Mouse (Mus musculus) cerebellum, postnatal 14 days (tissue): ENCODE data around the gene Tpm3.
A peak's percentile ranks its signal among the peaks of the same experiment; 100 is the strongest.
"Not testable (repeated sequence)": the region's sequence is repeated elsewhere in the genome, so short reads cannot be mapped to it uniquely, and the experiment has no call there.

Experiments
- DNase-seq, 2 experiments: peaks; one replicate each; pipeline ENCODE4 v3.0.0; 2021; ENCODE audit warnings: mixed read lengths in 2 of 2

Gene Tpm3

DNA sequence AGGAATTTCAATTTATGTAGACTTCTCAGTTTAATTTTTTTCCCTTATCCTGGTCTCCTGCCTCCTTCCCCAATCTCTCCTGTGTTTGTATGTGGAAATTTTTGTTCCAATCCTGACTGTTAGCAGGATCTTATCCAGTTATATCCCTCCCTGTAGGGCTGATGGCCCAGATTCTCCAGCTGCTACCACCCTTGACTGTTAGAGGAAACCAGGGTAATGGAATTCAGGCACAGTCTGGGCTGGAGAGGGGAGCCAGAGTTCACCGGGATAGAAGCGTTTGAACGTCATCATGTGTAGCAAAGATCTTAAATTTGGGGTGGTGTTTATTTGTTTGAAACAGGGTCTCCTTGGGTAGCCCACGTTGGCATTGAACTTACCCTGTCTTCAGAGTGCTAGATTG, 12.3 kb downstream of the Tpm3 start:
- no peak for DNase-seq

DNA sequence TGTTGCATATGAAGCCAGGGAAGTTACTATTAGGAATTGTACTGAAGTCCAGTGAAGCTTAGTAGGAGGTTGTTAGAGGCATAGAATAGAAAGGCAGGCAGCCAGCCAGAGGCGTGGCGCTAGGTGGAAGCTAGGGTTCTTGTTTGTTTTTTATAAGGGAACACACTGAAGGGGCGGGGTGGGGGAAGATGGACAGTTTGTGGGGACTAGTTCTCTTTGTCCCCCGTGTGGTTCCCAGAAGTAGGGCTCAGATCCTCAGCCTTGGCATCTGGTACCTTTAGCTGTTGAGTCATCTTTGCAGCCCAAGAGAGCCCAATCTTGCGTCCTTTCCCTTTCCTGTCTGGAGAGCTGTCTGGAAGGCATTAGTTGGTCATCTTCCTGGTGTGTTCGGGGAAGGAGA, 12.8 kb downstream of the Tpm3 start:
- no peak for DNase-seq

DNA sequence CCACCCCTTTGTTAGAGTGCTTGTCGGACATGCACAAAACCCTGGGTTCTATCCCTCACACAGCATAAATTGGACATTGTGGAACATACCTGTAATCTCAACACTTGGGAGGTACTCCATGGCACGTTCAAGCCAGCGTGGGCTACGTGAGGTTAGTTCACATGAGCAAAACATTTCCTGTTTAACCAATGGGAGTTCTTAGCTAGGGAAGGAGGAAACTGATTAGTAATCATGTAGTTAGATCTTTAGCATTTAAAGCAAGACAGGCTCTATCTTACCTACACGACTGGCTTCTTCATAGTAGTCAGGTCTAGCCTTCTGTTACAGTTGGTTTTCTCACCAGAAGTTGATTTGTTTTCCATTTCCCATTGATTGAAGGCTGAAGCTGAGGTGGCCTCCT, 13.6 kb downstream of the Tpm3 start:
- no peak for DNase-seq

DNA sequence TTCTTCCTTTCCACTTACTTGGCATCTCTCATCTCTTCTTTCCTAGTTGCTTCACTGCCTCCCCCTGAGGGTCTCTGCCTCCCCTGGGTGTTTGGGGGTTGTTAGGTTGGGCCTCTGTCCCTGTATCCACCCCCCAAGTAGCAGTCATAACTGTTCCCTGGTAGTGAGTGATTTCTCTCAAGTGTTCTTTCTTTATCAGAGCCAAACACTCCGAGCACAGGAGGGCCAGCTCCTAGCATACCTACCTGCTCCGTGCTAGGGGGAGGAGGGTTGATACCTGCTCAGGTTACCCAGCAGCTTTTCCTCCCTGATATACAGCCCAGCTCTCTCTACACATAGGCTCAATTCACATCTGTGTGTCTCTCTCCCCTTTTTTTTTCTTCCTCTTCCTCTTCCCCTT, 16.2 kb downstream of the Tpm3 start:
- DNase-seq = no peak

DNA sequence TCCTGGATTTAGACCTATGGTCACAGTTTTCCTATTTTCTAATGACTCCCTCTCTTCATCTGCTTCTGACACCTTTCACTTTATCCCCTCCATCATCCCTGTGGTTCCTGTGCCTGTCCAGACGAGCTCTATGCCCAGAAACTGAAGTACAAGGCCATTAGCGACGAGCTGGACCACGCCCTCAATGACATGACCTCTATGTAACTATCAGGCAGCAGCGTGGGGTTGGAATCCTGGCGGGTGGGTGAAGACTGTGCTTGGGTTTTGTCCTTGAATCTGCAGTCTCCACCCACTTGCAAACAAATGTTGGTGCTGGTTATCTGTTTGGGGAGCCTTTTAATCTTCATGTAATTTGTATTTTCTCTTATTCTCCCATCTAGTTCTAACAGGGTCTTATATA, 18.4 kb downstream of the Tpm3 start:
- no peak for DNase-seq

DNA sequence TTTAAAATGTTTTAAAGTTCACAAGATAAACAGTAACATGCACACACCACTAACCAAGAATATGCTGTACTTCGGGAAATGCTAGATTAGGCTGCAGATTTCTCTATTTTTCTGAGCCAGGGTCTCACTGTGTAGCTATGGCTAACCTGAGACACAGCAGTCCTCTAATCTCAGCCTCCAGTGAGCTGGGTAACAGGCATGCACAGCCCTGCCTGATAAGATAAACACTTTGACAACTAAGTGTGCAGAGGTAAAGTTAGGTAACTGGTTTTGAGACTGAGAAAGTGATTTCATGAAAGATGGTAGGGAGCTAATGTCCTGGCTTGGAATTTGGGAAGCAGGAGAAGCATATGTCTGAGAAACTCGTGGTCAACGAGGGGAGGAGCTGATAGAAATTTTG, 22.0 kb downstream of the Tpm3 start:
- DNase-seq = no peak

DNA sequence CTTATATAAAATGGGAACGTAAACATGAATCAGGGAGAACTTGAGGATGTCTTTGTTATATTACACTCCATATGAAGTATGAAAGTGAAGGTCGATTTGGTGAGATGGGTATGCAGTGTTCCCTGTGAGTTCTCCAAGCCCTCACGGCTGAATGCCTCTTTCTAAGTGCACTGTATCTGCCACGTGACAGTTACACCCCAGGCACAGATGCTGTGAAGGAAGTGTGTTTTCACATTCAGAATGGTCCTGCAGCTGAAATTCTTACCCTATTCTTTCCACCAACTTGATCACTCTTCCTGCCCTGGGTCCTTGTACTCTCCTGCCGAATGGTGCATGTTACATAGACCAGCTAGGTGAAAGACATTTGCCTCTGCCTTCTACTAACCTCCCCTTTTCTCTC, 25.5 kb downstream of the Tpm3 start:
- DNase-seq = no peak

DNA sequence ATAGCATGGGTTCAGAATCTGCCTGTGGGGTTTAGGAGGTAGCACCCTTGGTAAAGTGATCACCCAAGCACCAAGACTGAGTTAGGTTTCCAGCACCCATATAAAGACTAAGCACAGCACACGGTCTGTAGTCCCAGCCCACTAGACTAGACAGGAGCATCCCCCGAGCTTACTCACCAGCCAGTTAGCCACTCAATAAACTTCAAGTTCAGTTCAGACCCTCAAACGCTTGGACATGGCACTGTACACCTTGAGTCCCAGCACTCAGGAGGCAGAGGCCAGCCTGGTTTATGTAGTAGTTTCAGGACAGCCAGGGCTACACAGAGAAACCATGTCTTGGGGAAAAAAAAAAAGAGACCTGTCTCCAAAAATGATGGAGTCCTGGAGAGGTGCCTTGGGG, 28.6 kb downstream of the Tpm3 start:
- DNase-seq = no peak

DNA sequence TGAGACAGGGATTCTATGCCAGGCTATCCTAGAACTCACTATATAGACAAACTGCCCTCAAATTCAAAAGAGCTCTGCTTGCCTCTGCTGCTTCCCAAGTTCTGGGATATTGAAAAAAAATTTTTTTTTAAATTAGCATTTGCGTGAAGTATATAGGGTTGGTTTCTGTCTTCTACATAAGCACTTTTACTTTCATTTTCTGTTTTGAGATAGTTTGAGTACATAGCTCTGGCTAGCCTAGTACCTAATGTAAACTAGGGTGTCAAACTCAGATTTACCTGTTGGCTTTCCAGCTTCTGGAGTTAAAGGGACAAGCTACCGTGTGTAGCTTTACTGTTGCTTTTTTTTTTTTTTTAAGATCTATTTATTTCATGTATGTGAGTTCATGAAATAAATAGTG, 29.2 kb downstream of the Tpm3 start:
- DNase-seq = no peak

DNA sequence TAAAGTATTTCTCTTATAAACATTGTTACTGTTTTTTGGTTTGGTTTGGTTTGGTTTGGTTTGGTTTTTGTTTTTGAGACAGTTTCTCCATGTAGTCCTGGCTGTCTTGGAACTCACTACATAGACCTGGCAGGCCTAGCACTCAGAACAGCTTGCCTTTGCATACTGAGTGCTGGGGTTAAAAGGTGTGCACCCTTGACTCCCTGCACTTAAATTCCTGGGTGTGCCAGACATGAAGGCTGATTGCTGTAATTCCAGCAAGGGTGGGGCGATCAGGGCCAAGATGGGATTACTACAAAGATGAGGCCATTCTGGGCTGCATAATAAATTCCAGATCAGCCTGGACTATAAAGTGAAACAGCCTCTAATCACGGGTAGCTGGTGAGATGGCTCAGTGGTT, 29.8 kb downstream of the Tpm3 start:
- DNase-seq = no peak

DNA sequence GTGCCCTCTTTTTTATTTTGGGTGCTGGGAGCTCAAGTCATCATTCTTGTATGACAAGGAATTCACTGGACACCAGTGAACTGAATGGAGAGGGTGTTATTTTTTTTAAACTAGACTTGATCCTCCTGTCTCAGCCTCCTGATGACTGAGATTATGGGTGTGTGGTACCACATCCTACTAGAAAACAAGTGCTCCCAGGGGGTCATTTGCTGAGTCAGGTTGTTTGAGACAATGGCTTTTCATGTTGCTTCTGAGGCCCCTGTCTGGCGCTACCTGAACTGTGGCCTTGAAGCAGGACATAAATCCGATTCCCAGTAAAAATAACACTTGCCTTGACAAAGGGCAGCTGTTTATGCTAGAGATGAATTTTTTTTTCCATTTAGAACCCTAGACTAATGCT, 30.7 kb downstream of the Tpm3 start:
- DNase-seq = no peak

DNA sequence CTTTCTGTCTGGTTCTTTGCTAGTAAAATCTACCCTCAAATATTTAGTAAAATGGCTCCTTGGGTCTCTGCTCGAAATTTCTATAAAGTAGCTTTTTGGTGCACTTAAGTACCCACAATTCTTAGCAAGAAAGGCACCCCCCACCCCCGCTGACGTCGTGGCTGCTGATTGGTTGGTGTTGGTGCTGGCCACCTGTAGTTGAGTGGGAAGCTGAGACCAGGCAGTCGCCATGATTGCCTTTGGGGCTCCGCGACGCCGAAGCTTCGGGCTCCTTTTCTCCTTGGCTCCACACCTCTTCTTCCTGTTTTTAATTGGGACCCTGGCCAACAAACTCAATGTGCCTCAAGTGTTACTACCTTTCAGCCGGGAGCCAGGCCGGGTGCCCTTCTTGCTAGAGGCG, 31.5 kb downstream of the Tpm3 start, which contains the start of gene Nup210l:
Gene Nup210l, plus strand, starts transcription at position 195 of the 400 bp plus-strand sequence.
- no peak for DNase-seq

DNA sequence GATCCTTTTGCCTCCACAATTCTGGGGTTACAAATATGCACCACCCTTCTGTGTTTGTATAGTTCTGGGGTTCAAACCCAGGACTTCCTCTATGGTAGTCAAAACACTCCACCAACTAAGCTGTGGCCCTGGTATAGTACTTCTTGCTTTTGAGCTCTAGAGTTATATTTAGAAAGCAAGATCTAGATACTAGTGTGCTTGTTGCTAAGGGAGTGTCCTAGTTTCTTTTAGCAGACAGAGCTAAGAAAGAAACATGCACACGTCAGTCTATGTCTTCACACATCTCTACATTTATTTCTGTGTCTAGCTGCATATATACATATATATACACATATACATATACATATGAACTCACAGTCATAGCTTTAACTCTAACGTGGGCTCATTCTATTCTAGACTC, 39.3 kb downstream of the Tpm3 start:
- no peak for DNase-seq

DNA sequence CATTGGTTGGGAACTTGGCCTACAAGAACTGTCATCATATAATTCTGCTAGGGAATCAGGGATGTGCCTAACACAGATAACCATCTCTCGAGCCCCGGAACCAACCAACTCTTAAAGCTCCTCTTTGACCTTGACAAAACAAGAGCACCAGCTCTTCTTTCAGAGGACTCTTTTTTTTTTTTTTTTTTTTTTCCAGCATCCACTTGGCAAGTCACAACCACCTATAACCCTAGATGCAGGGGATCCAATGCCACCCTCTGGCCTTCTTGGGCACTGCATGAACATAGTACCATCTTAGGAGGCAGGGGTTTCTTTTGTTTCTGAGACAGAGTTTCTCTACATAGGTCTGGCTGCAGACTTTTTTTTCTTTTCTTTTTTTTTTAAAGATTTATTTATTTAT, 41.9 kb downstream of the Tpm3 start:
- peak in 1 of 2 experiments; percentile 15 for DNase-seq

DNA sequence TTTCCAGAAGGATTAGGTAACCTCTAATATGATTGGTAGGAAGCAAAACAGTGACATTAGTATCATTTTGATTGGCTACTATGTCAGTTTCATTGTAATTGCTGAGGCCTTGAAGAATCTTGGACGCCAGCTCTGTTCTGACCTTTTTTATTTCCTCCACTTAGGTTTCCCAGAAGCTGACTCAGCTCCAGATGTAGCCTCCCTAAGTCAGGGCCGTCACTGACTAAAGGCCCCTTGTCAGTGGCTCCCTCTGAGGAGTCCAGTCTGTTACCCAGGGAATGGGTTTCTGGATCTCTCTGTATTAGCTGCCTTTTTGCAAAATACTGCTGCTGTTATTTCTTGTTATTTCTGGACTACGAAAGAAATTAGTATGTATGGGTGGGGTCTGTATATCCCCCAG, 43.1 kb downstream of the Tpm3 start:
- no peak for DNase-seq

DNA sequence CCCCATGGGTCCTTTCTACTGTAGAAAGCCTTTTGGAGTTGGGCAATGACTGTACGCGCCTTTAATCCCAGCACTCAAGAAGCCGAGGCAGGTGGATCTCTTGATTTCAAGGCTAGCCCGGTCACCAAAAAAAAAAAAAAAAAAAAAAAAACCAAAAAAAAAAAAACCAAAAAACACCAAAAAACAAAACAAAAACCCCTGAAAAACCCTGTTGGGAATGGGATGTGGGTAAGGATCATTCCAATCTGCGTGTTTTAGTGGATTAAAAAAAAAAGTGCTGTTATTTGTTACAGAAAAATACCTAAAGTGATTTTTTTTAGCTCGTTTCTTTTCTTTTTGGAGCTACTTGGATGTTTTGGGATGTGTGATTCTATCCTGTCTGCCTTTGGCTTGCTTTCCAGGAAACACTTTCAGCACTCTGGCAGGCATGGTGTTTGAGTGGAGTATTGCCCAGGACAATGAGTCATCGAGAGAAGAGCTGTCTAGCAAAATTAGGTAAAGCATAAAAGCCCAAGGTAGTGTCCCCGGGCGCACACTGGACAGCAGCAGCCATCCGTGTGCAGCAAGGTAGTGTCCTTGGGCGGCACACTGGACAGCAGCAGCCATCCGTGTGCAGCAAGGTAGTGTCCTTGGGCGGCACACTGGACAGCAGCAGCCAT, 45.8 kb downstream of the Tpm3 start:
- peak; percentile 12 to 38 for DNase-seq

DNA sequence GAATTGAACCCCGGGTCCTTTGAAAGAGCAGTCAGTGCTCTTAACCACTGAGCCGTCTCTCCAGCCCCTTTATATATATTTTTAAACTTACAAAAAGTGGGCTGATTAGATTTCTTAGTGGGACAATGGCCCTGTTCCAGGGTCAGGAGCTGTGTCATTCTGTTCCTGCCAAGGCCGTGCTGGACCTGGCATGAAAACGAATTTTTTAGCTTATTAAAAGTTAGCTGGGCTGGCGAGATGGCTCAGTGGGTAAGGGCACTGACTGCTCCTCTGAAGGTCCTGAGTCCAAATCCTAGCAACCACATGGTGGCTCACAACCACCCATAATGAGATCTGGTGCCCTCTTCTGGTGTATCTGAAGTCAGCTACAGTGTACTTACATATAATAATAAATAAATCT, 49.6 kb downstream of the Tpm3 start:
- not testable (repeated sequence) for DNase-seq

DNA sequence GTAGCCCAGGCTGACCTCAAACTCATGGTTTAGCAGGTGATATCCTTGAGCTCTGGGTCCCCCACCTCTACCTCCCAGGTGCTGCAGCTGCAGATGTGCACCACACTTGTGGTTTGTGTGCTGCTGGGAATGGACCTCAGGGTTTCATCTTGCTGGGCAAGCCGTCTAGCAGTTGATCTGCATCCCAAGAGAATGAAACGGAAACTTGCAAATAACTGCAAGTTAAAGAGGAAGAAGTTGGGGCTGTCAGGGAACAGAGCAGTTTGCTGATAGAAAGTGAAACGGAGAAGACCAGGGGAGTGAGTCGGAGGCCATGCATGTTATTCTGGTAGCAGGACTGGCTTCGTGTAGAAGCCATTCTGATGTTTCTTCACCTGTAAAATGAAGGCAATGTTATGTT, 53.3 kb downstream of the Tpm3 start:
- DNase-seq = no peak

DNA sequence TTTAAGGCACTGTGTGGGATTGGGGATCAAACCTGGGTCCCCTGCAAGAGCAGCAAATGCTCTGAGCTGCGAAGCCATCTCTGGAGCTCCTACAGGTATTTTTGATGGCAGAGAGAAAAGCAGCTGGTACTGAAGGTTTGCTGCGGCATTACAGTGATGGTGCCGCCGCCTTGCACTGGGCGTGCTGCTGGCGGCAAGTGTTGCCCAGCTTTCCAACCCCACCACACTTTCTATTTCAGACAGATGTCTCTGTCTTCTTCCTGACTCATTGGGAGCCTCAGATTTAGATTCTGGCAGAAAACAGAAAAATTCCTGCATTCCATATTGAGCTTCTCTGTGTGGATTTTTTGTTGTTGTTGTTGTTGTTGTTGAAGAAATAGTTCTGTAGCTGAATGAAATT, 55.4 kb downstream of the Tpm3 start:
- no peak for DNase-seq

DNA sequence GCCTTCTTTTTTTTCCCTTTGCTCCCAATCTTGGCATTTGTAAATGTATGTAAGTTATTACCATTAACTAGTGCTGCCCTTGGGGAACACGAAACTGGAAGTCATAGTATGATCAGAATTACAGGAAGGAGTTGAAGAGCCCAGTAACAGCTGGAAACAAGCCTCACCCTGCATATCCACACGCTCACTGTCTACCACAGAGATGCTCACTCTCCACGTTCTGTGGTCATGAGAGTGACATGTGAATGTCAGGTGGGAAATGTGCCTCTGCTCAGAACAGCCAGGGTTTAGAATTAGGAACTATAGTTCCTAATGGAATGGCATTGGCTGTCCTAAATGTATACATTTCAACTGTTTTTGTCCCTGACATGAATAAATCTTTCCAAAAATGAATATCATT, 60.3 kb downstream of the Tpm3 start:
- DNase-seq = no peak

DNA sequence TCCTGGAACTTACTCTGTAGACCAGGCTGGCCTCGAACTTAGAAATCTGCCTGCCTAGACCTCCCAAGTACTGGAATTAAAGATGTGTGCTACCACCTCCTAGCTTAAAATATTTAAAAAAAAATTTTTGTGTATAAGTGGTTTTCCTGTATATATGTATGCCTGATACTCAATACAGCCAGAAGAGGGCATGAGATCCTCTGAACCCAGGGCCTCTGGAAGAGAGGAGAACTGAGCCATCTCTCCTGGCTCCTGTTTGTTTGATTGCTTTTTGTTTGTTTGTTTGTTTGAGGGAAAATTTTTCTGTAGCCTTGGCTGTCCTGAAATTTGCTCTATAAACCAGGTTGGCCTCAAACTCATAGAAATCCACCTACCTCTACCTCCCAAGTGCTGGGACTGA, 60.9 kb downstream of the Tpm3 start:
- no peak for DNase-seq

DNA sequence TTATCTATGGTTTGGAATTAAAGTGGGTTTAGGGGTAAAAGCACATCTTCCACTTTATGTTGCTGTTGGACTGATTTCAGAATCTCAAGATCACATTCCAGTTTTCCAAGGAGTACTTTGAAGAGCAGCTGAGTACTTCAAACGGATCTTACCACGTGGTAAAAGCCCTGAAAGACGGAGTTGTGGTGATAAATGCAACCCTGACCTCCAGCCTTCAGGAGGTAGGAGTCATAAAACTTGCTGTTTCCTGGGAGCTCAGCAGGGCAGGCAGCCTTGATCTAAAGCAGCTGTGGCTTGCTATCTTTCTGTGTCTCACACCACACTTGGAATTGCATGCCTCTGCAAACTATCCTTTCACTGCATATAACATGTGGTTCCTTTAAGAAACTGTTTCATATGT, 62.0 kb downstream of the Tpm3 start:
- no peak for DNase-seq

DNA sequence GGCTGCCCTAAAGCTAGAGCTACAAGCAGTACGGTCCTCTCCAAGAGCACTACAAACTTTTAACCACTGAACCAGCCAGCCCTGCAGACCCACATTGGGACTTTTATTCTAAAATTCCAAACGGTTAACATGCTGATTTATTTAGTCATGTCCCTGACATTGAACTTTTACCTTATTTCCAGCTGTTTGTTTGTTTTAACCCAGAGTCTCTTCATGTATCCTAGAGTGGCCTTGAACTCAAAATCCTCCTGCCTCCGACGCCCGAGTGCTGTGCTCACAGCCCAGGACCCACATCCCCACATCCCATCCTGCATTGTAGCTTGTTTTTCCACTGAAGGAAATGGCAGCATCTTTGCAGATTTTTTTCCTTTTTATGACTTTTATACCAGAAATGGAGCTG, 62.5 kb downstream of the Tpm3 start:
- DNase-seq = no peak

DNA sequence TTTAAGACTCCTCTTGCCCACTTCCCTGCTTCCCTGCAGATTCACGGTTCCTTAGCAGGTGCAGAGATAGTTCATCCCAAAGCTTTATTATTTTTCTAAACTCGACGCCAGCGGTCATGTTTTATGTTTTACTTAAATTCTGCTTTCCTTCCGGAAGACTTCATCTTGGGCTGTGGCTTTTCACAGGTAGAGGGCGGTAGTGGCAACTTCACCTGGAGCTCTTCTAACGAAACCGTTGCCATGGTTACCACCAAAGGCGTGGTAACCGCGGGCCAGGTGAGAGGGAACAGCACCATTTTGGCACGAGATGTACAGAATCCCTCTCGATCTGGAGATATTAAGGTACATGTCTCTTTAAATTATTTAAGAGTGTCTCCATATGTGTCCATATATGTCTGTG, 64.2 kb downstream of the Tpm3 start:
- DNase-seq = peak; percentile 15 to 49

DNA sequence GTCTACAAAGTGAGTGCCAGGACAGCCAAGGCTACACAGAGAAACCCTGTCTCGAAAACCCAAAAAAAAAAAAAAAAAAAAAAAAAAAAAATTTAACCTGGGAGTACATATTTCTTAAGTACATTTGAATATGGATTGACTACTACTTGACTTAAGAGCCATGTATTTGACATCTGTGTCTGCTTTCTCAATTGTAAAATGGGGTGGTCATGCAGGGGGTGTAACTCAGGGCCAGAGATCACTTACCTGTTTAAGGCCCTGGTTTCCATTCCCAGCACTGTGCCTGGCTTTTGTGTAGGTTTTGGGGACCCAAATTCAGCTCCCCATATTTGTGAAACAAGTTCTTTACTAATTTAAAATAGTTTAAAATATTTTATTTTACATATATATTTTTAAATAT, 65.2 kb downstream of the Tpm3 start:
- no peak for DNase-seq

DNA sequence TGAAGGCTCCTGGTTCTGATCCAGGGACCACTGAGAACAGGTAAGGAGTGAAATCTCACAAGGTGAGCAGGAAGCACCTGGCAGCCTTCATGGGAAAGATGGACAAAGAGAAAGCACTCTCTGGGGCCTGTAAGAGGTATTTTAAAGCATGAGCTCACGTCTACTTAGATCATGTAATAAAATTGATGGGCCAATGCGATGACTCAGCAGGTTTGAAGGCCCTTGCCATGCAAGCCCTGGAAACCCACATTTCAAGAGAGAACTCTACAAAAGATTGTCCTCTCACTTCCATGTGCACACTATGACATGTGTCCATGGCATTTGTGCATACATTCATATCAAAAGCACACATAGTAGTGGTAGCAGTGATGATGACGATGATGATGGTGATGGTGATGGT, 67.5 kb downstream of the Tpm3 start:
- DNase-seq = no peak
